Mouse (Mus musculus) heart, postnatal 4 days (tissue): ENCODE results near the gene Glb1l. TPM values are rescaled to one million over a fixed set of nuclear protein-coding genes. Genes with fewer than 3 reads are reported as not detected.

Experiments
- DNase-seq: peaks from one replicate; pipeline ENCODE4 v3.0.0; 2021
- total RNA-seq, 2 experiments: library from RNA; stranded (reverse); gene quantifications; 2 replicates each; pipeline ENCODE4 v1.2.3; 2021

The Glb1l gene
- total RNA-seq, 2 experiments from 2014 or later = 10.7 to 12.7 TPM

- DNase-seq = no peak
Measured at GRCm38 (mm10) chr1:75231224-75231623, 20.6 kb upstream of the Glb1l start.

DNA sequence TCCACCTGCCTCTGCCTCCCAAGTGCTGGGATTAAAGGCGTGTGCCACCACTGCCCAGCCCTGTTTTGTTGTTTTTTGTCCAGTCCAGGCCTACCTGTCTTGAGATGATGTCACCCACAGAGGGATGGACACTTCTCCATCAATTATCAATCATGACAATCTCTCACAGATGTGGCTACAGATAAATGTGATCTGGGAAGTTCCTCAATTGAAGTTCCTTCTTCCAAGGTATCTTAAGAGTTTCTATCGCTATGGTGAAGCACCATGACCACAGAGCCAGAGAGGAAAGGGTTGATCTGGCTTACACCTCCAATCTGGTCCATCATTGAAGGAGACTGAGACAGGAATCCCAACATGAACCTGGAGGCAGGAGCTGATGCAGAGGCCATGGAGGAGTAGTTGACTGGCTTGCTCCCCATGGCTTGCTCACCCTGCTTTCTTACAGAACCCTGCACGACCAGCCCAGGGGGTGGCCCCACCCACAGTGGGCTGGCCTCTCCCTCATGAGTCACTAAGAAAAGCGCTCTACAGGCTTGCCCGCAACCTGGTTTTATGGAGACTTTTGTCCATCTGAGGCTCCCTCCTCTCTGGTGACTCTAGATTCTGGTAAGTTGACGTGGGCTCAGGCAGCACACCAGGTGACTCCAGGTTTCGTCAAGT, 19.9 kb upstream of the Glb1l start:
- DNase-seq = no peak

DNA sequence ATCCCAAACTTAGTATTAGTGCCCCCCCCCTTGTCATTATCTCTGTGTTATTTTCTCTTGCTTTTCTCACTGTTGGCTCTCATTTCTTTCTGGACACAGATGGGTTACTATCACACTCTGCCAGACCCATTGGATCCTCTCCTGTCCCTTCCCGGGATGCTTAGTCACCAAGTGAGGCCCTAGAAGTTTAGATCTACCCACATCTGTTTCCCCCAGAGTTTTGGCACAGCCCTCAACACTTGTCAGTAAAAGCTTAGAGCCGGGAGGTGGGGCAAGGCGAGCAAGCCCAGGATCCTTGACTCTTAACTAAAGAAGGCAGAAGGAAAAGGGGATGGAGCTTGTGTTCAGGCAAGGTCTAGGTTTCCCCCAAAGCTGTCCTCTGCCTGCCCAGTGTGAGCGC, 18.5 kb upstream of the Glb1l start:
- no peak for DNase-seq

DNA sequence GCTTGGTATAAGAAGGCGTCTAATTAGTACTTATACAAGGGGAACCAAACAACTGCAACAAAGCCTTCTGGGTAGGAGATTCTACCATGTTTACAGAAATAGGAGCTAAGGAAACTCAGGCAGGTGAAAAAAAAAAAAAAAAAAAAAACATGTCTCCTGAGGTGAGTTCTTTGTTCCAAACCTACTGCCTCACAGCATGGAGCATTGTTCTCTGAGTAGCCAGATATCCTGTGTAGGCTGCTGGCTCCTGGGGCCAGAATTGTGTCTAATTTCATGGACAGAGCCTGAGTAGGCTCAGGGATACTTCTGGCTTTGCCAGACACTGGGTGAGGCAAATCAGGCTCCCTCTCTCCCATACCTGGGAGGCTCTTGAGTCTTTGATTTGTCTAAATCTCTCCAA, 17.0 kb upstream of the Glb1l start:
- no peak for DNase-seq

DNA sequence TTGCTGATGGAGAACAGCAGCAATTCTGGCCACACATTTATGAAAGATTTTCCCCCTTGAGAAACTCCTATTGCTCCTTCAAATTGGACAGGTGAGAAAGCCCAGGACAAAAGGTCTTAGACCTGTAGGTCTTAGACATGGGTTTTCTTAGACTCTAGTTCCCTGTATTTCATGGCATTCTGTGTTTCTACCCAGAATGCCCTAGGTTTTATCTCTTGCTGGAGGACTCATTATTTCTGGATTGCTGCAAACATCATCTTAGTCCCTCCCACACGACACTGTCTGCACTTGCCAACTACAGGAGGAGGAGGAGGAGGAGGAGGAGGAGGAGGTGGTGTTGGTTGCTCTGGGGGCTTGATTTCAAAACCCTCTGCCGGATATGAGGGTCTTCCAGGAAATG, 15.5 kb upstream of the Glb1l start:
- DNase-seq = no peak

GRCm38 (mm10) chr1:75225473-75225872, 14.9 kb upstream of the Glb1l start:
- no peak for DNase-seq

- DNase-seq = no peak
Measured at GRCm38 (mm10) chr1:75223532-75223931, 12.9 kb upstream of the Glb1l start.

DNA sequence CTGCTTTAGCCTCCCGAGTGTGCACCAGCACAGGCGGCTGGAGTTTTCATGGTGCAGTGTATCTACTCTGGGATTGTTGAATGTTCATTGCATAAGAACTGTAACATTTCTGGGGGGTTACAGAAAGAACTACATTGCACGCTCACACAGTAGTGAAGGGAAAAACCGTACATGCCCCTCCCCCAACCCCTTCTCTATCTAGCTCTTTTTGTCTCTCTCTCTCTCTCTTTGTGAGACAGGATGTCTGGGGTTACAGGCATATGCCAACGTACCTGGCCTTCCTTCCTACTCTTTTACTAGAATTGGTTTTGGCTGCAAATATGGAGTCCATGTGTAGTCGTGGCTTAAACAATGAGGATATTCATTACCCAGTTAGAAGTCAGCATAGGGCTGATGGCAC, 12.3 kb upstream of the Glb1l start:
- DNase-seq = no peak

DNA sequence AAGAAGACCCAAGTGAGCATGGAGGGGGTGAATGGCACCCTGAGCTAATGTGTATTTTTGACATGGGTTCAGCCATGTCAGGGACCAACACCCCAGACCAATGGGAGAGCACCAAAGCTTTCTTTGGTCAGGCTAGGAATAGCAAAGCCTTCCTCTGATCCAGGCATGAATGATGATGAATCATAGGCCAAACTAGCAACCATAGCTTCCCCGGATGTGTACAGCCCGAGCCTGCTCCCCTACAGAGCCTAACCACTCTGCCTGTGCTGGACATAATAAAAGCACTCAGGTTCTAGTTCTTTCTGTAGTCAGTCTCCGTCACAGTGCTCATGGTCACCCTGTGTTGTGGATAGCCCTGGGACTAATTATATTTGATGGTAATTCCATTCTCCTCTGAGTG, 10.9 kb upstream of the Glb1l start:
- no peak for DNase-seq

DNA sequence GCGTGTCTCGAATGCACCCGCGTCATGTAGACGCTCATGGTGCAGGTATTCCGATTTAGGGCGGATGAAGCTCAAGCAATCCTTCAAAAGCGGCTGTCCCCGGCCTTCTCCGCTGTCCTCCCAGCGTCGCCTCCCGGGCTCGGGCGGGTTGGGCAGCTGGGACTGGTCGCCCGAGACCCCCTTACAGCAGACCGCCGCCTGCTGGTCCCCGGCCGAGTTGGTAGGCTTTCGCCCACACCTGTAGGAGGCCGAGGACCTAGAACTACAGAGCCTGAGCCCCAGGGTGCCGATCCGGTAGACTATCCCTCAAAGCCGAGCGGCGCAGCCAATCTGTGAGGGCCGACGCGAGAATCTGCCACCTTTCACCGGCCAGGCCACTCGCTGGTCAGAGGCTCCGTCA, 8.9 kb upstream of the Glb1l start, which contains the start of gene Tuba4a:
TSS of gene Tuba4a (minus strand) at position 335 of the 400 bp plus-strand sequence.
- DNase-seq = peak; percentile 50

GRCm38 (mm10) chr1:75219078-75219477, 8.5 kb upstream of the Glb1l start:
- peak; percentile 91 for DNase-seq

DNA sequence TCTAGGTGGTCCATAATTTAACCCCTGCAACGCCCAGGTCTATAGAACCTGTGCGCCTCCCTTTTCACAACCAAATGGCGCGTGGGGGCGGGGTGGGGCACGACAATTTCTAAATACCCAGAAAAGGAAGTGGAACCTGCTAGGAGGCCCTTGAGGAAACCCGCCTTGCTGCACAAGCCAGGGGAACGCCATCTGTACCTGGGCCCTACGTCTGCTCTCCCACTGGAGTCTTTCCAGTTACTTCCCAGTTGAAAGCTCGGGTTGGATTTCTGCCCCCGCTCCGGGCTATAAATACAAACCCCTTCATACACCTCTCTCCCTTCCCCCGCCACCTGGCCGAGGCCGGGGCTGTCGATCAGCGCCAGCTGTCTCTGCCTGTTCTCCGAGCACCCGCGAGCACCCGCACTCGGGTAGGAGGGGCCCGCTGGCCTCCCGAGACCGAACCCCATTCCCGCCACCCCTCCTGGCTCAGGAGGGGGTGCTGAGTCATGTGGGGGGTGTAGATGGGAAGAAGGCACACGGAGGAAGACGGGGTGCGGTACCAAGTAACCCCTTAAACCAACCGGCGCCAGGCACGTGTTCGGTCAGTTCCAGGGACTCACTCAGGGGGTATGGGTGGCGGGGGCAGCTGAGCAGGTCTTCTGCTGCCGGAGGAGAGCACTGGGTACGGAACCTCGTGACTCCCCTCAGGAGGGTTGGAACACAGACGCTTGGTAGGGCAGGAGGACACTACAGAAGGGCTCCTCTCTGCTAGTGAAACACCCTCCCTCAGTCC, 7.8 kb upstream of the Glb1l start:
- DNase-seq = peak; percentile 78

DNA sequence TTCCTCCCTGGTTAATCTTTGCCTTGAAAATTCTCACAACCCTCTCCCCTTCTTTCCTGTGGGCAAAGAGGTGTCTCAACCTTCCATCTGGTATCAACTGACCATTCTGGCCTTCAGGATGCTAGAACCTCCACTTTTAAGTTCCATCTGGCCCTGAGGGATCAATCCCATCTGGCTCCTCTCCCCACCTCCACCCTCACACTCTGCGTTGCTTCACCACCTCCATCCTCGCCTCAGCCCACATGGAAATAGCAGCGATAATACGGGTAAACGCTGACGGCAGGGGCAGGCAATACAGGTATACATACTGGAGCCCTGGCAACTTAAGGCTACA, 7.2 kb upstream of the Glb1l start:
- DNase-seq = no peak

GRCm38 (mm10) chr1:75216797-75217585, 6.4 kb upstream of the Glb1l start:
- peak; percentile 59 for DNase-seq

DNA sequence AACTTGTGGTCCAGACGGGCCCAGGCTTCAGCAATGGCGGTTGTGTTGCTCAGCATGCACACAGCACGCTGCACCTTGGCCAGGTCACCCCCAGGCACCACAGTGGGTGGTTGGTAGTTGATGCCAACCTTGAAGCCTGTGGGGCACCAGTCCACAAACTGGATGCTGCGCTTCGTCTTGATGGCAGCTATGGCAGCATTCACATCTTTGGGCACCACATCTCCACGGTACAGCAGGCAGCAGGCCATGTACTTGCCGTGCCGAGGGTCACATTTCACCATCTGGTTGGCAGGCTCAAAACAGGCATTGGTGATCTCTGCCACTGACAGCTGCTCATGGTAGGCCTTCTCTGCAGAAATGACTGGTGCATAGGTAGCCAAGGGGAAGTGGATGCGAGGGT, 5.2 kb upstream of the Glb1l start:
- DNase-seq = no peak

DNA sequence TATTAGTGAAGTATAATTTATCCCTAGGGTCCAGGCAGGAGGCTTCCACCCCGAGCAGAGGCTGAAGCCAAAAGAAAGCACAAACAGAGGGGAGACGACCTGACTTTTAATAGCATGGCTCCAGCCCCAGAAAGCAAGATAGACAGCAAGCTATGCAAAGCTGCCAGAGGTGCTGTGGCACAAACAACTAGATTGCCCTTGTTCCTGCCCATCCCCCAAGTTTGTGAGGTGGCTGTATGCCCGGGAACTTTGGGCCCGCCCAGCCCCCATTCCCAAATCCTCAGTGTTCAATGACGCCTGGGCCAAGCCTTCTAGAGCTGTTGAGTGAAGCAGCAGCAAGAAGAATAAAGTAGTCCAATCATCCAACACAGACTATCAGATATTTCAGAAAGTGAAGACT, 4.3 kb upstream of the Glb1l start:
- DNase-seq = peak; percentile 85

GRCm38 (mm10) chr1:75214442-75214841, 3.8 kb upstream of the Glb1l start:
- DNase-seq = no peak

DNA sequence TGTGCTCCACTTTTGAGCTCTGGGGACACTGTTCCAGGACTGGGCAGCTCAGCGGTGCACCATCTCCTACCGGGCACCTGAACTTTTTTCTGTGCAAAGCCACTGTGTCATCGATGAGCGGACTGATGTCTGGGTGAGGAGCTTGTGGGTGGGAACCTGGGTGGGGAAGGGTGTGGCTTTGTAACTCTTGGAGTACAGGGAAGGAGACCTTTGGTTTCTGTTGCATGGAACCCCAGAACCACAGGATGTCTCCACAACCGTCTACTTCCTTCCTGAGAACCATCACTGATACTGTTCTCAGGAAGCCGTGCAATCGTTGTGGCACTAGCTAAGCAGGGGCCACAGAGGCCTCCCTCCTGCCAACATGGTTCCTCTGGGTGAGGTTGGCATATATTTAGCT, 2.5 kb upstream of the Glb1l start:
- DNase-seq = no peak

DNA sequence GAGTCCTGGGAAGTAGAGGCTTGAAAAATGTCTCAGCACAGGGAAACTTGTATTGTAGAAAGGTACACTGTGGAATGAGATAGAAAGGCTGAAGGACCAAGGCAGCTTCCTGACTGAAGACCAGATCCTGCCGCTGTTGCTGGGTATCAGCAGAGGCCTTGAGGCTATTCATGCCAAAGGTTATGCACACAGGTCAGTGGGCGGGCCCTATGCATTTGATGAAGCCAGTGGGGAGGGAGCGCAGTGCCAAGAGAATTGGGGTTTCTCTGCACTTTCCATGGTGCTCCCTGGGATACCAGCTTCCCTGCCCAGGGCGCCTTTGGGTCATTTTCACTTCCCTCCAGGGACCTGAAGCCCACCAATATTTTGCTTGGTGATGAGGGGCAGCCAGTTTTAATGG, 1.9 kb upstream of the Glb1l start:
- DNase-seq = no peak

DNA sequence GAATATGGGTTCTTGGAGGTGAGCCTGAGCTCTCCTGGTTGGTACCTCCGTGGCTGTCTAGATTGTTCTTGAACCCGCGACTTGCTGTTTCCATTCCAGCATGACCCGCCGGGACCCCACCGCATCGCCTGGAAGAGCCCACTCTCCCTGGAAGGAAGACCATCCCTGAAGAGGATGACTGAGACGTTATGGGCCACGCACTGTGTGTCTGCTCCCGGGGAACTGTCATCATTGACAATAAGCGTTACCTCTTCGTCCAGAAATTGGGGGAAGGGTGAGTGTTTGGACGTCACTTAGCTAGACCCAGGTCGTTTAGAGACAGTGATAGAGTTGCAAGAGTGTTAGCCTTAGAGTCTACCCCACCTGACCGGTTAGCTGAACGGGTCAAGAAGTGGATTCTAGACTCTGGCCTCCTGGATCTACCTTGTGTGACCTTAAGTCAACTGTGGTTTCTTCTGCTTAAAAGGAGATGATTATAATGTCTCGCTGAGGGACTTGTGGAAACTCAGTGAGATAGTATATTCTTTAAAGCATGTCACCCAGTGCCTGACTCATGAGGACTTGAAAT, 612 bp upstream of the Glb1l start:
- DNase-seq = no peak

DNA sequence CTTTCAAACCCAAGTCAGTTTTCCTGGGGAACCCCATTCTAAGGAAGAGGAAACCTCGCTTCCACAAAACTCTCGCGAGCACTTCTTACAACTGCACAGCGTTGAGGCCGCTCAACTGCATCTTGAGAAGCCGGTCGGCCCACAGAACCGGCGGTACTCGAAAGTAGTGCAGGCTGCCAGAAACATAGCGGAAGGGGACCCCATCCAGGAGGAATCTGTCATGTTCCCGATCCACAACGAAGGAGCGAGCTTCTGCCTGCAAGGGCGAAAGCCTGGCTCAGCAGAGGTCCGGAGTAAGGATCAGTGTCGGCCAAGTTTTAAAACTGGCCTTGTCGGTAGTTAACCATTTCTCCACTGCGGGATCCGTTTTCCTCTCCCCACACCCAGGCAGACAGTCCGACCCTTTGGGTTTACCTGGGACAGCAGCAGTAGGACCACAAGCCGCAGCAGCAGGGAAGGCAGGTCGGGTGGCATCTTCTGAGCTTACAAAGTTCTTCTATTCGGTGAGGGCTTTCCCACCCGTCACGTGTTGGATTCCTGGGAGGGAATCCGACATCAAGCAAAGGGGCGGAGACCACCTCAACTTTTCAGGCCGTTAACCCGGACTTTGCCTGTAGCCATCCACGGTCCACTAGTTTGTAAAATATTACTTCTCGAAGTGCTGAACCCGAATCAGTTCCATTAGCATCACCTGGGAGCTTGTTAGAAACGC, 1.5 kb downstream of the Glb1l start:
- DNase-seq = peak; percentile 52

DNA sequence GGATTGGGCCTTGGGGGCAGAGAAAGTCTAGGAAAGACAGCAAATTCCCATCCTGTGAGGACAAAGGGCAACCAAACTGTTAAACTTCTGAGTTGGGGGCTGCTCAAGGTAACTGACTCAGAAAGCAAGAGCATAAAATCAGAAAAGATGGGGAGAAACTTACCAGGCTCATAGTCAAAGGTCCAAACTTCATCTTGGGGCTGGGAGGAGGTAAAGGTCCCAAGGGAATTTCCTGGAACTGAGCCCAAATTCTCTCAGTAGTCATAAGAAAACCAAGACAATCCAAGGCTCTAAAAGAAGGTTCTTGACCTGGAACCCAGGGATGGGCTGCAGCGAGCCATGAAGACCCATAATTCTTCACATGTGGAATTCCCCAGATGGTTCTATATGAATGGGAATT, 9.4 kb downstream of the Glb1l start:
- no peak for DNase-seq

GRCm38 (mm10) chr1:75192452-75192851, 18.2 kb downstream of the Glb1l start:
- peak; percentile 37 for DNase-seq
